In the genomic region with DNA sequence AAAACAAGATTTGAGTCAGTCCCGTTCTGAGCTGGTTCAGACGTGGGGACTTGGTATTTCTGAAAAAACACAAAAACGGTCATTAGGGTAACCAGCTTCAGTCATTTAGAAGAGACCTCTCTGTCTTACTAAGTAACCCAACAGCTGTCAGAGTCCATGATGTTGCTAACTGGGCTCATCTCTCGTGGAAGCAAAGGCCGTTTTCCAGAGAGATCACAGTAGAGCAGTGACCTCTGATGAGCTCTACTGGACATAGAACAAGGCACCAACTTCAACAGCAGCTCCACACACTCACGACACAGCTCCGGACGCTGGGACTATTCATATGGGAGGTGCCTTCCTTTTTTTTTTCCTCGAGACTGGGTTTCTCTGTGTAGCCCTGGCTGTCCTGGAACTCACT, we compare ENCODE assay signal across 26 mouse cellular contexts. TPM values are rescaled to one million over a fixed set of nuclear protein-coding genes. Genes with fewer than 3 reads are reported as not detected.
"Had no signal": no experiment of that assay in that cellular context is flagged by ENCODE, and none has a peak within 500 bp of the region (broad histone marks: within the 10 kb centered on the region; RNA-seq: fewer than 3 reads in every experiment).

No protein-coding gene starts in this region.

- DNase-seq: forebrain, postnatal 0 days; gastrocnemius, postnatal 10 days; gastrocnemius, postnatal 36 days; heart, adult 11 months; heart, adult 2 months; heart, postnatal 14 days; heart, postnatal 36 days; kidney, postnatal 14 days; layer of hippocampus, adult 9-11 months; layer of hippocampus, postnatal 36 days; left cerebral cortex, postnatal 4 days had no signal

- H3K27me3 ChIP-seq: heart, embryonic 15.5 days; hindbrain, embryonic 13.5 days; hindbrain, embryonic 15.5 days; kidney, embryonic 15.5 days; limb, embryonic 13.5 days; limb, embryonic 15.5 days; liver, embryonic 12.5 days had no signal

- H3K4me3 ChIP-seq: heart, adult 2 months; heart, embryonic 13.5 days; heart, embryonic 15.5 days; hindbrain, embryonic 13.5 days; hindbrain, embryonic 15.5 days; kidney, embryonic 15.5 days; limb, embryonic 13.5 days; limb, embryonic 15.5 days; liver, embryonic 12.5 days had no signal

- H3K27ac ChIP-seq: heart, adult 2 months; heart, embryonic 13.5 days; heart, embryonic 15.5 days; hindbrain, embryonic 13.5 days; hindbrain, embryonic 15.5 days; hindbrain, postnatal 0 days; kidney, embryonic 15.5 days; limb, embryonic 13.5 days; limb, embryonic 15.5 days; liver, embryonic 12.5 days; liver, embryonic 14.5 days had no signal

- H3K36me3 ChIP-seq: heart, embryonic 13.5 days; heart, embryonic 15.5 days; hindbrain, embryonic 13.5 days; hindbrain, embryonic 15.5 days; kidney, embryonic 15.5 days; limb, embryonic 13.5 days; limb, embryonic 15.5 days; liver, embryonic 12.5 days had no signal

- H3K4me1 ChIP-seq: heart, embryonic 13.5 days; heart, embryonic 15.5 days; hindbrain, embryonic 13.5 days; hindbrain, embryonic 15.5 days; kidney, embryonic 15.5 days; limb, embryonic 15.5 days; liver, embryonic 12.5 days had no signal

RNA-seq across cellular contexts. Expression of a gene that starts 35.7 kb away (rescaled TPM):
- total RNA-seq: gastrocnemius, adult 18-20 months; gastrocnemius, postnatal 36 days; heart, adult 2 months; hematopoietic stem cell, adult 5-6 weeks; layer of hippocampus, postnatal 14 days; layer of hippocampus, postnatal 36 days; left cerebral cortex, adult 18-20 months; left cerebral cortex, postnatal 25 days had no signal
